Mouse (Mus musculus) embryo, embryonic 11 days (tissue): ENCODE results near the gene Jund.

Experiments
- DNase-seq: peaks from one replicate; pipeline ENCODE4 v3.0.0-alpha.2; 2015

The Jund gene

DNA sequence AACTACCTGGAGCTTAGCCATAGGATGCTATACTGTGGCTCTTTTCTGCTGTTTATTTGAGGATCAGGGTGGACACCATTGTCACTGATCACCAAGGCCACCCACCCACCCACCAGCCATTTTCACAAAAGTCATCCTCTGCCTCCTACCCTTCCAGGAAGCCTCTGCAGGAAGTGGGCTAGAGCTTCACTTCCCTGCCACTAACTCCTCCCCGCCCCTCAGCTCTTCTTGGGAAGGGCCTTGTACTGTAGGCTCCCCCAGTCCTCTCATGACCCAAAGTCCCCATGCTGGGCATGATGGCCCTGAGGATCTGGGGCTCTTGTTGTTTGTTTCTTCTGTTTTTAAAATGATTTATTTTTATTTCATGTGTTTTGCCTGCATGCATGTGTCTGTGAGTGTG is 23.4 kb upstream of the Jund start:
- DNase-seq = no peak

DNA sequence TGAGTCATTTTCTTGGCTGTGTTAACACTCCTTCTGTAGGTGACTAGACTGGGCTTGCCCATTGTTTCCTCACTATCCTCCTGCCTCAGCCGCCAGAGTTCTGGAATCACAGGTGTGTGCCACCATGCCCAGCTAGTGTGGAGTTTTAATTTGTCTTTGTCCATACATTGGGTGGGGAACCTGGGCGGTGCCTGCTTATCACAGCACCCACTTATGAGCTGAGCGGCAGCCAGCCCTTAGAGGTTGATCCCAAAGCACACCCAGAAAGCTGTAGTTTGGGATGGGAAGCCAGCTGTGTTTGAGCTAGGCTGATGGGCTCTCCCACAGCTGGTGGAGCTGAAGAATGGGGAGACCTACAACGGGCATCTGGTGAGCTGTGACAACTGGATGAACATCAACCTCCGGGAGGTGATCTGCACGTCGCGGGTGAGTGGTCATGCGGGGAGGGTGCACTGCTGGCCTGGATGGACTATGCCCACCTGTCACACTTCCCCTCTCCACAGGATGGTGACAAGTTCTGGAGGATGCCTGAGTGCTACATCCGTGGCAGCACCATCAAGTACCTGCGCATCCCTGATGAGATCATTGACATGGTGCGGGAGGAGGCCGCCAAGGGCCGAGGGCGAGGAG is 21.2 kb upstream of the Jund start:
- DNase-seq = no peak

GRCm38 (mm10) chr8:70678679-70679078 is 20.1 kb upstream of the Jund start:
- DNase-seq = no peak

DNA sequence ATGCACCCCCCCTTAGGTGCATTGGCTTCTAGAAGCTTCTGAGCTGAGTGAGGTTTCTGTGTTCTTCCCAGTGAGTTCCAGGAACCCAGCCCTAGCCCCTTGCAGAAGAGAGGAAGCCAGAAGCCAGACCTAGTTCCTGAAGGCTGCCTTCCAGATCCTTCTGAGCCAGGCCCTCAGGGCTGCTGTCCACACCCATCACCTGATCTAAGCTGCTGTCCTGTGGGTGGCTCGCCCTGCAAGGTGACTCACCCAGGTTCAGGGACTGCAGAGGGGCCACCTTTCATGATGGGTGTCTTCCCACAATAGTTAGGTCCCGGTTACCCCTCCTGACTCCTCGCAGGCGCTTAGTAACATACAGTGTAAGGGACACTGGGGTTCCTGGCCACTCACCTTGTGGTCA is 19.3 kb upstream of the Jund start:
- no peak for DNase-seq

DNA sequence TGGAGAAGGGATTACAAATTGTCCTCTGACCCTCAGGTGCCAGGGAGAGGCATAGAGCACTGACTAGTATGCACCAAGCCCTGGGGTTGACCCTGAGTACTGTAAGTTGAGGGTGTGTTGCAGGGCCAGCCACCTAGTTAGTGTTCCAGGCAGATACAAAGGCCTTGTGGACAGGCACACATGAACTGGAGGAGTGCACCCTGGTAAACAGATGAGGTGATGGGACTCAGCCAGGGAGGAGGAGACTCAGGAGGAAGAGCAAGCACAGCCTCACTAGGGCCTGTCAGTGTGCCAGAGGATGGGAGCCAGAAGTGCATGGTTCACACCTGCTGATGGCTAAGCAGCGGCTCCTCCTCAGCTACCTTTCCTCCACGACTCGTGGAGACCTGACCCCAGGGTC is 18.7 kb upstream of the Jund start:
- no peak for DNase-seq

- DNase-seq = no peak
These were observed 17.3 kb upstream of the Jund start for GRCm38 (mm10) chr8:70681410-70681809.

GRCm38 (mm10) chr8:70682193-70682592 is 16.6 kb upstream of the Jund start:
- DNase-seq = peak; percentile 66

DNA sequence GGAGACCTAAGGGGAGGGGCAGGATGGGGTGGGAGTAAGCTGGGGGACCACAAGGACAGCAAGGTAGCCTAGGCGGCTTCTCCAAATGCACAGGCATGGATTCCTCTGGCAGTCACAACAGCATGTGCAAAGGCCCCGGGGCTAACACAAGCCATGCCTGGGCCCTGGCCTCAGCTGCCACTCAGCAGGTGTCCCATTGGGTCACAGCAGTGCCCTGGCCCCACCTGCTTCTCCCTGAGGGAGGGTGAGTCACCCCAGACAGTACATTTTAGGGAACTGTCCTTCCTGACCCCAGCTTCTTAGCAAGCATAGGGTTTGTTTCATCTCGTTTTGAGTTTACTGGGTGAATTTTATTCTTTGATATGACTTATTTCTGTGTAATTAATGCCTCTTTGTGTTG is 16.1 kb upstream of the Jund start:
- no peak for DNase-seq

GRCm38 (mm10) chr8:70684291-70684690 is 14.5 kb upstream of the Jund start:
- no peak for DNase-seq

GRCm38 (mm10) chr8:70687576-70687975 is 11.2 kb upstream of the Jund start:
- DNase-seq = no peak

DNA sequence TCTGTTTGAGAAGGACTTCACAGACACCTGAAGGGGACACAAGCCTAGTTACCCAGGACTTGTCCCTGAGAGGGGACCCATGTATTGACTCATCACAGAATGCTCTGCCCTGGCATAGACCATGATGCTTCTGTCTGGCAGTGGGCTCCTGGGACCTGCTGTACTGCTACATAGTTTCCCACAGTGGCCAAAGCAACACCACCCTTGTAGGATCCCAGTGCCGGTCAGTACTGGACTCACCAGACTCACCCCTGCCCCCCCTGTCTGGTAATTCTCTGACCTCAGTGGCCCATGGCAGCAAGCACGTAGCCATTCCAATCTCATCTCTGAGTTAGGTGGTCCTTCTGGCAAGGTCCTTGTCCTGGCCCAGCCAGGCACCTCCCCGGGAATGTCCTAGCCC is 10.6 kb upstream of the Jund start:
- no peak for DNase-seq

- DNase-seq = no peak
These were observed 8.8 kb upstream of the Jund start for GRCm38 (mm10) chr8:70689892-70690390.

GRCm38 (mm10) chr8:70691230-70691629 is 7.5 kb upstream of the Jund start:
- no peak for DNase-seq

DNA sequence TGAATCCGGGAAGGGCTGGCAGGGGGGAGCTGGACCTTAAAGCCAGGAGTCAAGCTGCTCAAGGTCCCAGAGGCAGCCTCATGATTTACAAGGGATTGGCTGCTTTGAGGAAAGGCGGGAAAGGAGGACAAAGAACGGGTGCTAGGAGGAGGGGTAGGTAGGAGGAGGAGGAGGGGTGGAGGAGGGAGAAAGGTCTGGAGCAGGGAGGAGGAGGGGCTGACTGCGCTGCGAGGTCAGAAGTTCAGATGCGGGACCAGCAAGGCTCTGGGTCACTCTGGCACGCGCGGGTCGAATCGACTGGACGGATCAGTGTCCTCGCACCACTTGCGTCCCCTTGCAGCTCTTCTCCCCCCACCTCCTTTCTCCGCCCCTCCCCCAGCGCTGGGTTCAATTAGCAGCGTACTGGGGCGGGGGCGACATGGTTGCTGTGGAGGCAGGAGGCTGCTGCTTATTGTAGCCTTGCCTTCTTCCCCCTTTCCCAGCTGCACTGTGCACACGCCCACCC is 7.0 kb upstream of the Jund start:
- DNase-seq = peak; percentile 93

GRCm38 (mm10) chr8:70693636-70694035 is 5.1 kb upstream of the Jund start:
- DNase-seq = no peak

DNA sequence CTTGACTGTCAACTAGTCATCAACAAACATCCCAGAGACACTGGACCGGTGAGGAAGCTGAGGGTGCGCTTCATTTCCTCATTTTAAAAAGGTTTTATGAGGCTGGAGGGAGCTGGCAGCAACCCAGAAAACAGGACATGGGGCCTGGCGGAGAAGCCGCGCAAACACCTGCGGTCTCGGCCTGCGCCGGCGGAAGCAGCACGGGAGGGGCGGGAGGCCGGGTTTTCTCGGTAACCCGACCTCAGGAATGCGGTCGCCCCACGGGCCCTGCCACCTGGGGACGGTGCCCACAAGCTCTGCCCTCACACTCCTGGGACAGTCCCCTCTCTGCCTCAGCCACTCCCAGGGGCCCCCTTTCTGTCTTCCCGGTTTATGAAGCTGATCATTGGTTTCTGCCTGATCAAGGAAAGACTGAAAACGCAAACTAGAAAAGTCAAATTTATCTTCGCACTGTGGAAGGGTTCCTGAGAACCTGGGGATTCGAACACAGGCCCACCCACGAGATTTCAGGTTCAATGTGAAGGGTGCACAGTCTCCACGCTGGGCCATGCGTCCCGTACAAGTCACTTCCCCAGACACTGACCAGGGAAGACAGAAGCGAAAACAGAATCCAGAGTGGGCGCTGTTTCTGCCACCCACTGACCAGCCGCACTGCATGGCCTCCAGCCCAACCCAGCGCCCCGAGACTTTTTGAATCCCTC is 3.3 kb upstream of the Jund start:
- peak; percentile 47 for DNase-seq

GRCm38 (mm10) chr8:70696019-70696885 is 2.5 kb upstream of the Jund start:
- DNase-seq = peak; percentile 93

DNA sequence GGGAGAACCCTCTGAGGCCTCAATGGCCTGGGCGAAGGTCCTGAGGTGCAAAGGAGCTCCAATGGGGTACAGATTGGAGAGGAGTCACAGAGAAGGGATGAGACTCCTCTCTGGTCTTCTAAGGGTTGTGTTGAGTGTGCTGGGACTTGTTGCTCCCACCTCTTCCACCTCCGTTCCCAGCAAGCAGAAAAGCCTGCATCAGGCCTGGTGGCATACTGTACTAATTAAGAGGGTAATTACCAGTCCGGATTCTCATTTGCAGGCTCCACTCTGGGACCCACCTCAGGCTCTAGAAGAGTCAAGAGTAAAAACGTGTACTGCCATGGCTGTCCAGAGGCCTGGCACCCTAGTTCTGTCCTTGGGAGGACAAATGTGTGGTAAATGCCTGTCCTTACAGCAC is 1.8 kb upstream of the Jund start:
- DNase-seq = no peak

GRCm38 (mm10) chr8:70697366-70698250 is 1.1 kb upstream of the Jund start:
- DNase-seq = no peak

GRCm38 (mm10) chr8:70699116-70699833 is 526 bp downstream of the Jund start:
- no peak for DNase-seq

DNA sequence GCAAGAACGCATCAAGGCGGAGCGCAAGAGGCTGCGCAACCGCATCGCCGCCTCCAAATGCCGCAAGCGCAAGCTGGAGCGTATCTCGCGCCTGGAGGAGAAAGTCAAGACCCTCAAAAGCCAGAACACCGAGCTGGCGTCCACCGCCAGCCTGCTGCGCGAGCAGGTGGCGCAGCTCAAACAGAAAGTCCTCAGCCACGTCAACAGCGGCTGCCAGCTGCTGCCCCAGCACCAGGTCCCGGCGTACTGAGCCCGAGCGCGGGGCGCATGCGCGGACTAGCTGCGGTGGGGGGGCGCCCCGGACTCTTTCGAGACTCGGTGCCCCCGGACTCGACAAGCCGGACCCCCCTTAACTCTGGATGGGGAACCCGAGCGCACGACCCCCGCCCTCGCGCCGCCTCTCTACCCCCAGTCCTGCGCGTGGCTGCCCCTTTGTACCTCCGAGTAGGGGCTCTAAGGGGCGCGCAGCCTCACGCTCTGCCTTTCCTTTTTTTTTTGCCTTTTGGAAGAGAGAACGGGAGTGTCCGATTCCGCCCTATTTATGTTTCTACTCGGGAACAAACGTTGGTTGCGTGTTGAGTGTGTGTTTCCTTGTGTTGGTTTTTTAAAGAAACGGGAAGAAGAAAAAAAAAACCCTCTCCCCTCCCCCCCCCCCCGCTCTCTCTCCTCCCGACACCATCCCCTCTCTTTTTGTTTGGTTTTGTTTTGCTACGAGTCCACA is 1.2 kb downstream of the Jund start:
- peak; percentile 88 for DNase-seq
